Mouse (Mus musculus): ENCODE measurements around the gene Adnp. TPM values are rescaled to one million over a fixed set of nuclear protein-coding genes. Genes with fewer than 3 reads are reported as not detected.

Adnp gene
- polyA plus RNA-seq, 1 experiment from 2014 or later = 2.3 TPM

DNA sequence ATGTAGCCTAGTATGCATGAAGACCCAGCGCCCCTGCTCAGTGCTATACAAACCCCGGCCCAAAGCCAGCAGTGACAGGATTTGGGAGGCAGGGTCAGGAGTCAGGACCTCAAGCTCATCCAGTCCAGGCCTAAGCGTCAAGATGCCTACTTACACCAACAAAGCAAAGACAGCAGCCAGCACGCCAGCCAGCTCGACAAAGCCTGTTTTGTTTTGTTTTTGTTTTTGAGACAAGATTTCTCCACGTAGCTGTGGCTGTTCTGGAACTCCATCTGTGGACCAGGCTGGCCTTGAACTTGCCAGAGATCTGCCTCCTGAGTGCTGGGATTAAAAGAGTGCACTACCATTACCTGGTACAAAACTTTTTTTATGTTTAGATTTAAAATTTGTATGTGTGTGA, 16.4 kb upstream of the Adnp start:
- Histone ChIP-seq H3K27me3 (replicated peaks; ENCODE audit: control insufficient read depth, insufficient read depth, low read length) (no peaks in the 10 kb centered on the region), H3K9ac (ENCODE audit: low read depth, low read length) (no peak overlapping the region), H3K9me3 (ENCODE audit: control insufficient read depth, low read length) (no peaks in the 10 kb centered on the region), H3K4me1 (ENCODE audit: control insufficient read depth, insufficient read depth, low read depth, low read length) (peaks cover 5% of the 10 kb centered on the region), H3K36me3 (ENCODE audit: control insufficient read depth, insufficient read depth, low read length) (peaks cover 35% of the 10 kb centered on the region), H3K4me3 (ENCODE audit: low read length) (no peak overlapping the region), H3K27ac (ENCODE audit: low read depth, low read length) (no peak overlapping the region), H3K4me2 (ENCODE audit: low read length) (no peak overlapping the region)
- WGBS = 88% methylated on average over 6 of the region's 6 CpGs
- ATAC-seq = no peak

GRCm38 (mm10) chr2:168213788-168214397, 7.0 kb upstream of the Adnp start:
- Histone ChIP-seq H3K36me3 (ENCODE audit: control insufficient read depth, insufficient read depth, low read length) (peaks cover 47% of the 10 kb centered on the region), H3K9me3 (ENCODE audit: control insufficient read depth, low read length) (no peaks in the 10 kb centered on the region), H3K4me1 (ENCODE audit: control insufficient read depth, insufficient read depth, low read depth, low read length) (no peaks in the 10 kb centered on the region), H3K27ac (ENCODE audit: low read depth, low read length) (no peak overlapping the region), H3K4me2 (ENCODE audit: low read length) (no peak overlapping the region), H3K9ac (ENCODE audit: low read depth, low read length) (no peak overlapping the region), H3K4me3 (ENCODE audit: low read length) (no peak overlapping the region), H3K27me3 (replicated peaks; ENCODE audit: control insufficient read depth, insufficient read depth, low read length) (no peaks in the 10 kb centered on the region)
- 47% methylated on average over 5 of the region's 5 CpGs for WGBS
- ATAC-seq = no peak

DNA sequence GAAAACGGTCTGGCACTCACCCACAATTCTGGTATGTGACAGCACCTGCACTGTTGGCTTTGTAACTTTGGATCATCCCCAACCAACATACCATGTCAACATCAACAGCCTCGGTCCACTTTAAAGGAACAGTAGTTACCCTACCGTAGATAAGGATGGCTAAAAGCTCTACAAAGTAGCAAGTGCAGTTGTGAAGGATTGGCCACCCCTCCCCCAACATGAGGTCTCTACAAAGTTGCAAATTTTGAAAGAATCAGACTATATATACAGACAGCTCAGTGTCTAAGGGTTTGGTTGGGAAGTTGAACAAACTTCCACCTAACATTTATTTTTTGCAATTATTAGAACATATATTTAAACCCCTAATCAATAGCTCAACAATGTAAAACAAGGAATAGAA, 971 bp upstream of the Adnp start:
- Histone ChIP-seq H3K27me3 (replicated peaks; ENCODE audit: control insufficient read depth, insufficient read depth, low read length) (no peaks in the 10 kb centered on the region), H3K4me1 (ENCODE audit: control insufficient read depth, insufficient read depth, low read depth, low read length) (peaks cover 20% of the 10 kb centered on the region), H3K4me2 (ENCODE audit: low read length) (peak overlapping the region; percentile 55), H3K9me3 (ENCODE audit: control insufficient read depth, low read length) (no peaks in the 10 kb centered on the region), H3K9ac (ENCODE audit: low read depth, low read length) (no peak overlapping the region), H3K4me3 (ENCODE audit: low read length) (no peak overlapping the region), H3K27ac (ENCODE audit: low read depth, low read length) (peak overlapping the region; percentile 99), H3K36me3 (ENCODE audit: control insufficient read depth, insufficient read depth, low read length) (peaks cover 25% of the 10 kb centered on the region)
- ATAC-seq = no peak
- 96% methylated on average over 3 of the region's 3 CpGs for WGBS

- WGBS = under 1% methylated on average over 48 of the region's 49 CpGs
- H3K4me1 ChIP-seq (ENCODE audit: control insufficient read depth, insufficient read depth, low read depth, low read length) = peaks cover 26% of the 10 kb centered on the region
- H3K36me3 ChIP-seq (ENCODE audit: control insufficient read depth, insufficient read depth, low read length) = peaks cover 9% of the 10 kb centered on the region
- H3K4me3 ChIP-seq (ENCODE audit: low read length) = peak overlapping the region; percentile 88
- no peaks in the 10 kb centered on the region for H3K9me3 ChIP-seq (ENCODE audit: control insufficient read depth, low read length)
- H3K4me2 ChIP-seq (ENCODE audit: low read length) = peak overlapping the region; percentile 92
- H3K9ac ChIP-seq (ENCODE audit: low read depth, low read length) = peak overlapping the region; percentile 99
- no peaks in the 10 kb centered on the region for H3K27me3 ChIP-seq (replicated peaks; ENCODE audit: control insufficient read depth, insufficient read depth, low read length)
- H3K27ac ChIP-seq (ENCODE audit: low read depth, low read length) = peak overlapping the region; percentile 99
- ATAC-seq = peak; percentile 27
Observed at GRCm38 (mm10) chr2:168205681-168206631, 956 bp downstream of the Adnp start.

DNA sequence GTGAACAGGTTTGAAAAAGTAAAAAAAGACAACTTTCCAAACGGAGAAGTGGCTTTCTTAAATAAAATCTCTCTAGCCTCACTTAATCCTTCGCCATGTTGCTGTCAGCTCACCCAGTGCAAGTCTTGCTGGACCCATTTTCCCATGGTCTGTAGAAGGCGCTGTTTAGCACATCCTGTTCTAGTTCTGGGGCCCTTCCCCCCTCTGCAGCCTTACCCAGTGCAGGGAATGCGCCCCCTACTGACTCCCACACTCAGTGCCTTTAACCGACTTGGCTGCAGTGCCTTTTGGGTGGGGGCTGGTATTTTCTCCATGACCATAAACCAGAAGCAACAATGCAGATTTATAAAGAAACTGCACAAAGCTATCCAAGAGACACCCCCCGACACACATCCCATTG, 1.6 kb downstream of the Adnp start:
- Histone ChIP-seq H3K9ac (ENCODE audit: low read depth, low read length) (peak overlapping the region; percentile 99), H3K4me3 (ENCODE audit: low read length) (peak overlapping the region; percentile 88), H3K9me3 (ENCODE audit: control insufficient read depth, low read length) (no peaks in the 10 kb centered on the region), H3K4me2 (ENCODE audit: low read length) (peak overlapping the region; percentile 92), H3K4me1 (ENCODE audit: control insufficient read depth, insufficient read depth, low read depth, low read length) (peaks cover 32% of the 10 kb centered on the region), H3K36me3 (ENCODE audit: control insufficient read depth, insufficient read depth, low read length) (0 out of 2 replicates have a peak, but pooled peaks cover 3% of the 10 kb centered on the region), H3K27me3 (replicated peaks; ENCODE audit: control insufficient read depth, insufficient read depth, low read length) (no peaks in the 10 kb centered on the region), H3K27ac (ENCODE audit: low read depth, low read length) (peak overlapping the region; percentile 99)
- WGBS = 7% methylated on average over 6 of the region's 6 CpGs
- peak; percentile 38; the same call in 1 of the 2 replicates for ATAC-seq

DNA sequence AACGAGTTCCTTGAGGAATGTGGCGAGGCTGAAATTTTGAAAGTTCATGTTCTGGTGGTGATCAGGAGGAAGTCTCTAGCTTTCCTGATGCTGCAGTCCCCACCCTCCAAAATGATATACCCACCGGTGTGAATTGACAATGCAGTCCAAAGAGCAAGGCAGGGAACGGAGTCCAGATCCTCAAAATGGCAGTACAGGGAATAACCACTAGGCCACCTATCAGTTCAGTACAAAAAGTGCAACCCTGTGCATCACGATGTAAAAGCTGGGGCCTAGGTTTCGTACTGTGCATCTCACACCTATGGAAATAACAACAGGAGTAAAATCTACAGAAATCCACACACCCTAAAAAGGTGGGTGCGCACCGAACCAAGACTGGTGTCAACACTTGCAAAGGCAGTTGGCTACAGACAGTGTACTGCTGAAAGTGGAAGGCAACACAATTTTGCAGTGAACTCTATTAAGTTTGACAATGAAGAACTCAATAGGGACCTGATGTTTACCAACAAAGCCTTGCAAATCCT, 2.4 kb downstream of the Adnp start:
- peak overlapping the region; percentile 92 for H3K4me2 ChIP-seq (ENCODE audit: low read length)
- WGBS = 81% methylated on average over 8 of the region's 8 CpGs
- H3K4me1 ChIP-seq (ENCODE audit: control insufficient read depth, insufficient read depth, low read depth, low read length) = peaks cover 37% of the 10 kb centered on the region
- H3K9me3 ChIP-seq (ENCODE audit: control insufficient read depth, low read length) = no peaks in the 10 kb centered on the region
- H3K36me3 ChIP-seq (ENCODE audit: control insufficient read depth, insufficient read depth, low read length) = 0 out of 2 replicates have a peak, but pooled peaks cover 3% of the 10 kb centered on the region
- H3K27me3 ChIP-seq (replicated peaks; ENCODE audit: control insufficient read depth, insufficient read depth, low read length) = no peaks in the 10 kb centered on the region
- no peak for ATAC-seq
- H3K9ac ChIP-seq (ENCODE audit: low read depth, low read length) = no peak overlapping the region
- H3K4me3 ChIP-seq (ENCODE audit: low read length) = peak overlapping the region; percentile 88
- no peak overlapping the region for H3K27ac ChIP-seq (ENCODE audit: low read depth, low read length)

GRCm38 (mm10) chr2:168200014-168200691, 6.8 kb downstream of the Adnp start:
- Histone ChIP-seq H3K9ac (ENCODE audit: low read depth, low read length) (no peak overlapping the region), H3K36me3 (ENCODE audit: control insufficient read depth, insufficient read depth, low read length) (0 out of 2 replicates have a peak, but pooled peaks cover 3% of the 10 kb centered on the region), H3K4me2 (ENCODE audit: low read length) (no peak overlapping the region), H3K27me3 (replicated peaks; ENCODE audit: control insufficient read depth, insufficient read depth, low read length) (no peaks in the 10 kb centered on the region), H3K9me3 (ENCODE audit: control insufficient read depth, low read length) (no peaks in the 10 kb centered on the region), H3K27ac (ENCODE audit: low read depth, low read length) (no peak overlapping the region), H3K4me3 (ENCODE audit: low read length) (no peak overlapping the region), H3K4me1 (ENCODE audit: control insufficient read depth, insufficient read depth, low read depth, low read length) (peaks cover 58% of the 10 kb centered on the region)
- 81% methylated on average over 5 of the region's 5 CpGs for WGBS
- ATAC-seq = no peak

DNA sequence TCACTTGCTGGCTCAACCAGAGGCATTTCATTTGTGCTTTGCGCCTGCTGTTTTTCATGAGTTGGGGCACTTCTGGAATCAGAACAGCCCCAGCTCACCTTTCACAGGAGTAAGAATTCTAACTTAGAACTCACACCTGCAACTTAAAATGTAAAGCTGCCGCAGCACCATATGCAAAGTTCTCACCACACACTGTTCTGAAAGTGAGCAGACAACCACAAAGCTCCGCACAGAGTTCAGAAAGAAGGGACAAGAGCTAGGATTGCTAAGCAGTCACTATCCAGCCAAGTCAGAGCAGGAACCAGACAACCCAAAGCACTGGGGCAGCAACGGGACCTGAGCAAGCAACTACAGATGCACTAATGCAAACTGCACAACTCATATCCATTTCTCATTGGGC, 7.4 kb downstream of the Adnp start:
- Histone ChIP-seq H3K27me3 (replicated peaks; ENCODE audit: control insufficient read depth, insufficient read depth, low read length) (no peaks in the 10 kb centered on the region), H3K9me3 (ENCODE audit: control insufficient read depth, low read length) (no peaks in the 10 kb centered on the region), H3K36me3 (ENCODE audit: control insufficient read depth, insufficient read depth, low read length) (0 out of 2 replicates have a peak, but pooled peaks cover 3% of the 10 kb centered on the region), H3K9ac (ENCODE audit: low read depth, low read length) (no peak overlapping the region), H3K4me2 (ENCODE audit: low read length) (no peak overlapping the region), H3K4me1 (ENCODE audit: control insufficient read depth, insufficient read depth, low read depth, low read length) (peaks cover 52% of the 10 kb centered on the region), H3K27ac (ENCODE audit: low read depth, low read length) (no peak overlapping the region), H3K4me3 (ENCODE audit: low read length) (no peak overlapping the region)
- ATAC-seq = no peak
- 76% methylated on average over 4 of the region's 4 CpGs for WGBS
